Mouse (Mus musculus) kidney, embryonic 14.5 days (tissue): ENCODE results near the gene Sirt3. TPM values are rescaled to one million over a fixed set of nuclear protein-coding genes. Genes with fewer than 3 reads are reported as not detected.
A peak's percentile ranks its signal among the peaks of the same experiment; 100 is the strongest.

Experiments used
- ATAC-seq: fragments of 200-750 bp; cut with Nextera tagmentation; 2 replicates; pipeline ENCODE4 v1.8.0; 2017; ENCODE audit warnings: moderate number of reproducible peaks, mild to moderate bottlenecking, moderate TSS enrichment, moderate library complexity; ENCODE audit not compliant: low FRiP score, low TSS enrichment
- H3K27ac ChIP-seq: fragments of 300-500 bp; sonication (generic); 2 replicates; pipeline ENCODE4 v1.5.1; 2014; ENCODE audit warnings: low read depth, mild to moderate bottlenecking, low read length, moderate library complexity, mixed read lengths
- H3K27me3 ChIP-seq: fragments of 300-500 bp; sonication (generic); 2 replicates; pipeline ENCODE4 v1.6.1; 2014; ENCODE audit warnings: mild to moderate bottlenecking, low read length; ENCODE audit not compliant: control insufficient read depth, insufficient read depth
- H3K36me3 ChIP-seq: fragments of 300-500 bp; sonication (generic); 2 replicates; pipeline ENCODE4 v1.6.1; 2014; ENCODE audit warnings: low read length, mixed read lengths; ENCODE audit not compliant: control insufficient read depth, insufficient read depth
- H3K4me1 ChIP-seq: fragments of 300-500 bp; sonication (generic); 2 replicates; pipeline ENCODE4 v1.6.1; 2014; ENCODE audit warnings: low read length, mixed read lengths; ENCODE audit not compliant: control insufficient read depth, insufficient read depth
- H3K4me2 ChIP-seq: fragments of 300-500 bp; sonication (generic); replicated peaks from 2 replicates; pipeline ENCODE4 v1.6.1; 2014; ENCODE audit warnings: low read depth, mild to moderate bottlenecking, low read length
- H3K4me3 ChIP-seq: fragments of 300-500 bp; sonication (generic); 2 replicates; pipeline ENCODE4 v1.5.1; 2014; ENCODE audit warnings: mild to moderate bottlenecking, low read length
- H3K9ac ChIP-seq: fragments of 300-500 bp; sonication (generic); 2 replicates; pipeline ENCODE4 v1.6.1; 2014; ENCODE audit warnings: low read depth, mild to moderate bottlenecking, low read length, moderate library complexity
- H3K9me3 ChIP-seq: fragments of 300-500 bp; sonication (generic); 2 replicates; pipeline ENCODE4 v1.6.1; 2016; ENCODE audit warnings: low read length; ENCODE audit not compliant: control insufficient read depth
- WGBS: fragments of 180-500 bp; shearing (Covaris S2); extraction: QIAGEN DNeasy Blood & Tissue Kit; methylation state at CpG from one replicate; pipeline ENCODE4 v1.1.7; 2014; 5-methylcytosine and 5-hydroxymethylcytosine counted together
- polyA plus RNA-seq: library from polyadenylated mRNA; unstranded; fragments of >200 nt; fragmentation: Nextera tagmentation; extraction: Ambion mirVana; gene quantifications from 2 replicates; pipeline ENCODE4 v1.2.1, GENCODE M21; 2014

The Sirt3 gene
- polyA plus RNA-seq, 1 experiment from 2014 or later: 26.2 TPM

DNA sequence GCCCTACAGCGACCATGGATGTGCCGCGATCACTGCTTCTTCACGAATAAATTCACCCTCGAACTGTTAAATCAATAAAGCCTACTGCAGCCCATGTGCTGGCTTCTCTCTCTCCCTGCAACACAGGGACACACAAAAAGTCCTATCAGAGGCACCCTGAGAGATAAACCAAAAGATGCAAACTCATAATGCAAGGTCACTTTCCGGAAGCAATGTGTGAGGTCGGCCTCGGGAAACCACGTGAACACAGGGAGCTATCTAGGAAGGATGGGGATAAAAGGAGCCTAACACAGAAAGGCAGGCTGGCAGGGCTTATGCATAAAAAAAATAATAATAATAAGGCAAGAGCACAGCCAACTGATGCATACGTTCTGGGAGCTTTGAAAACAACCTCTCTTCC is 35.4 kb downstream of the Sirt3 start:
- no peak overlapping the region for H3K9ac ChIP-seq
- no peaks in the 10 kb centered on the region for H3K27me3 ChIP-seq
- H3K36me3 ChIP-seq: peaks cover 3% of the 10 kb centered on the region
- H3K9me3 ChIP-seq: no peaks in the 10 kb centered on the region
- no peak overlapping the region for H3K4me2 ChIP-seq
- no peak overlapping the region for H3K4me3 ChIP-seq
- 87% methylated on average over 10 of the region's 10 CpGs for WGBS
- no peaks in the 10 kb centered on the region for H3K4me1 ChIP-seq
- H3K27ac ChIP-seq: no peak overlapping the region
- no peak for ATAC-seq

DNA sequence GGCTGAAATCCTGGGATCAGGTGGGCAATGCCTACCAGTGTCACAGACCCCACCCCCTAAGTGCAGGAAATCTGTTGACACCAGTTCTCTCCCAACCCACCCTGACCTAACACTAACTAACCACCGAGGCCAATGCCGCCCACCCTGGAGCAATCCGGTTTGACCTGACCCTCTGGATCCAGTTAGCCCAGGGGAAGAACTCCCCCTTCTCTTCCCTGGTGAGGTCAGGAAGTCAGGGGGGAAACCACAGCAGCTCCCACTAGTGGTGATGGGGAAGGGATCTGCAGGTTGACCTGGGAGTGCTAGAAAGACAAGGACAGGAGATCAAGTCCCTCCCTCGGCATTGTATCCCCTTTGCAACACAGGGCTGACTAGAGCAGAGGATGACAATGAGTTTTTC is 36.4 kb downstream of the Sirt3 start:
- ATAC-seq: no peak
- H3K9ac ChIP-seq: no peak overlapping the region
- no peaks in the 10 kb centered on the region; the same call in 1 of the 2 replicates for H3K27me3 ChIP-seq
- WGBS: 64% methylated on average over 4 of the region's 4 CpGs
- no peak overlapping the region for H3K4me3 ChIP-seq
- no peaks in the 10 kb centered on the region for H3K36me3 ChIP-seq
- no peak overlapping the region for H3K27ac ChIP-seq
- H3K9me3 ChIP-seq: no peaks in the 10 kb centered on the region
- H3K4me2 ChIP-seq: no peak overlapping the region
- no peaks in the 10 kb centered on the region for H3K4me1 ChIP-seq

DNA sequence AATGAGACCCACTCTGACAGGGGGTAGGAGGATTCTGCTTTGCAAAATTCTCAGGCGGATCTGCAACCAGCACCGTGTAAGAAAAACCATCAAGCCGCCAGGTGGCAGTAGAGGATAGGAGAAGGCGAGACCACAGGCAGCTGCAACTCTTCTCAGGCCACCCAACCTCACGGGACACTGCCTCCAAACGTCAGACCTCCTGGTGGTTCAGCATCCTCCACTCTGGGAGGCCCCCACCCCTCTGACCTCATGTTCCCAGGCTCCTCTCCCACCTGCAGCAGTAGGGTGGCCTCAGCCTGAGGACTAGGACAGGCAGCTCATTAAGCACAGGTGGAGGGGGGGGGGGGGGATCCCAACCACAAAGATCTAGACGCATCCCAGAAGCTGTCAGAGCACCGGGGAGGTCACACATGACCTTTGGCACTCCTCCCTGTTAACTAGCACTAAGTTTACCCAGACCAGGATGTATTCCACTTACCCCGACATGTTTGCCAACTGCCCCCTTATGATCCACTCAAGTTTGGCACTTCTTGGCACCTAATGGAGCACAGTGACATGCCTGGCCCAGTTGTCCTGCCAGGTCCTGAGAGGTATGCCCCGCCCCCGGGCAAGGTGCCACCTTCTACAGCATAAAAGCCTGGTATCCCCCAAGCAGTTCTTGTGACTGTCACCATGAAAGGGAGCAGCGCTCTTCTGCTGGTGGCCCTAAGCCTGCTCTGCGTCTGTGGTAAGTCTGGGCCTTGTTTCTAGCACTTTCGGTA is 37.0 kb downstream of the Sirt3 start, which contains the start of gene Scgb1c1:
TSS of gene Scgb1c1 (plus strand) at position 643 of the 761 bp plus-strand sequence.
- no peak within 1 kb of the TSS for H3K4me3 ChIP-seq
- no peaks in the 10 kb centered on the region for H3K9me3 ChIP-seq
- WGBS: 32% methylated on average over 14 of the region's 14 CpGs
- ATAC-seq: peak; percentile 86
- H3K36me3 ChIP-seq: no peaks in the 10 kb centered on the region
- no peak within 1 kb of the TSS for H3K4me2 ChIP-seq
- no peaks in the 10 kb centered on the region for H3K4me1 ChIP-seq
- no peak within 1 kb of the TSS for H3K27ac ChIP-seq
- H3K9ac ChIP-seq: no peak within 1 kb of the TSS
- no peaks in the 10 kb centered on the region; the same call in 1 of the 2 replicates for H3K27me3 ChIP-seq

DNA sequence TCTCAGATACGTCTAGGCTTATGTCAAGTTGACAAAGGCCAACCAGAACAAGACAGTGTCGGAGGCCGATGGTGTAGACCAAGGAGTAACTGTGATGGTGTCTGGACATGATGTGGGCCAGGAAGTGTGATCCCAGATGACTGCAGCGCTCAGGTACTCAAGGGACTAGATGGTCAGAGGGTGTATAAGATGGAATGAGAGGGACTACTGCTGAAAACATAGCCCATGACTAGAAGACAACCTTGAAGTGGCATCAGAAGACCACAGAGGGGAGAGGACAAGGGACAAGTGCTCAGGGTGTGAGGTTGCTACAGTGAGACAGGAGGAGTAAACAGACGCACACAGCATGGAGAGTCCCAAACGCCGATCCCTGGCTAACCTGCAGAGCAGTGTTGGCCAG is 38.3 kb downstream of the Sirt3 start:
- no peaks in the 10 kb centered on the region; the same call in 1 of the 2 replicates for H3K27me3 ChIP-seq
- WGBS: 79% methylated on average over 7 of the region's 7 CpGs

DNA sequence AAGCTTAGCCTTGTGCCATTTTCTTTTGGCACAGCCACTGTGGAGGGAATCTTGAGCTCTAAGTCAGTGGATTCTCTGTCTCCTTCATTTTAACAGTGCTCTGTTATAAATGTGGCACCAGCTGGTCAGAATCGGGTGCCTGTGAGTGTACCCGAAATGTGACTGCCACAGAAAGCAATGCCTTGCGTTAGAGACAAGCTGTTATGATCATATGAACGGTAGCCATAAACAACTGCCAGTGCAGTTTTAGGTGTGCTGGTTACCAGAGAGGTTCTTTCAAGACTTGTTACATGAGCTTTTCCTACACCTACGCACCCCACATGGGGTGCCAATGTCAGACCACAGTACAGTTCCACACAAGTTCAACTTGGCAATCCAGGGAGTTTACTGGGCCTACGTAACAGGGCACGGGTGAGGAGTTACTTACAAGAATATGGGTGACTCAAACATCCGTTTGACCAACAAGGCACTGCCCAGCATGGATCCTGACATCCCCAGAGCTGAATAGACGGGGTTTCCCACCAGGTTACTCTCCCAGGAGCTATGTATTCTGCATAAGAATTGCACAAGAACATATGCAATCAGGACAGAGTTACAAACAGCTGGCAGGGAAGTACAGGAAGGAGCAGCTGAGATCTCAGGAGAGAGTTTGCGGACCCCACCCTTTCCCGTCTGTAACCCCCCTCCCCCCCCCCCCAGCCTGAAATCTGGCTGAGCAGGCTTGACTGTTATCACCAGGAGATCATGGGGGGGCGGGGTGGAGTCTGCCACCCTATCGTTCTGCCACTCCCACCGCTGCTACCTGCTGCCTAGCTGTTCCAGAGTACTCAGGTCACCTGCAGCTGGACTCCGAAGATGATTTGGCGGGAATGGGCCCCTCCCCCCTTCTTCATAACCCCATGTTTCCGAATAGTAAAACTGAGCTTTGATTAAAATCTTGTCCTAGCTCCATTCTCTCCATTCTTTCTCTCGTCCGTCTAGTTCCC is 41.1 kb downstream of the Sirt3 start:
- Histone ChIP-seq H3K9me3 (no peaks in the 10 kb centered on the region), H3K4me2 (no peak overlapping the region), H3K27me3 (no peaks in the 10 kb centered on the region; the same call in 1 of the 2 replicates), H3K9ac (no peak overlapping the region), H3K27ac (no peak overlapping the region), H3K36me3 (no peaks in the 10 kb centered on the region), H3K4me1 (no peaks in the 10 kb centered on the region), H3K4me3 (no peak overlapping the region)
- no peak for ATAC-seq
- 37% methylated on average over 19 of the region's 19 CpGs for WGBS

More for the DNA sequence above, 38.3 kb downstream of the Sirt3 start:
- Histone ChIP-seq H3K36me3 (no peaks in the 10 kb centered on the region), H3K27ac (no peak overlapping the region), H3K4me2 (no peak overlapping the region), H3K9me3 (no peaks in the 10 kb centered on the region), H3K4me3 (no peak overlapping the region), H3K4me1 (no peaks in the 10 kb centered on the region), H3K9ac (no peak overlapping the region)
- no peak for ATAC-seq

DNA sequence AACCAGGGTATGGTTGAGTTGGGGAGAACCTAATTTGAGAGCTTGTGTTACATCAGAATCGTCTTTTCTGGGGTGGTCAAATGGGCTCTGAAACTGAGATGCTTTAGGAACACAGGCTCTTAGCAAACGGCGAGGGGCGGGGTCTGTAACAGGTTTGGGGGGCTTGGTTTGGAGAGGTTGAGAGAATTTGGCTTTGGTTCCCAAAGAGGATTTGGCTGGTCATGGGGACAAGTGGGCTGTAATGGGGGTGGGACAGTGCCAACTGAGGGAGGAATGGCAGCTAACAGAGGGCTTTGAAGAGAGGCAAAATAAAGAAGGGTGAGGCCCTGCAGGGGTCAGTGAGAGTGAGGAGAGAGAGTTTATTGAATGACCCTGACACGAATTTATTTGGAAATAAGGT is 42.6 kb downstream of the Sirt3 start:
- Histone ChIP-seq H3K9me3 (no peaks in the 10 kb centered on the region), H3K27me3 (no peaks in the 10 kb centered on the region; the same call in 1 of the 2 replicates), H3K36me3 (no peaks in the 10 kb centered on the region), H3K9ac (no peak overlapping the region), H3K4me3 (no peak overlapping the region), H3K27ac (no peak overlapping the region), H3K4me2 (no peak overlapping the region), H3K4me1 (no peaks in the 10 kb centered on the region)
- WGBS: 50% methylated on average over 5 of the region's 5 CpGs
- no peak for ATAC-seq

DNA sequence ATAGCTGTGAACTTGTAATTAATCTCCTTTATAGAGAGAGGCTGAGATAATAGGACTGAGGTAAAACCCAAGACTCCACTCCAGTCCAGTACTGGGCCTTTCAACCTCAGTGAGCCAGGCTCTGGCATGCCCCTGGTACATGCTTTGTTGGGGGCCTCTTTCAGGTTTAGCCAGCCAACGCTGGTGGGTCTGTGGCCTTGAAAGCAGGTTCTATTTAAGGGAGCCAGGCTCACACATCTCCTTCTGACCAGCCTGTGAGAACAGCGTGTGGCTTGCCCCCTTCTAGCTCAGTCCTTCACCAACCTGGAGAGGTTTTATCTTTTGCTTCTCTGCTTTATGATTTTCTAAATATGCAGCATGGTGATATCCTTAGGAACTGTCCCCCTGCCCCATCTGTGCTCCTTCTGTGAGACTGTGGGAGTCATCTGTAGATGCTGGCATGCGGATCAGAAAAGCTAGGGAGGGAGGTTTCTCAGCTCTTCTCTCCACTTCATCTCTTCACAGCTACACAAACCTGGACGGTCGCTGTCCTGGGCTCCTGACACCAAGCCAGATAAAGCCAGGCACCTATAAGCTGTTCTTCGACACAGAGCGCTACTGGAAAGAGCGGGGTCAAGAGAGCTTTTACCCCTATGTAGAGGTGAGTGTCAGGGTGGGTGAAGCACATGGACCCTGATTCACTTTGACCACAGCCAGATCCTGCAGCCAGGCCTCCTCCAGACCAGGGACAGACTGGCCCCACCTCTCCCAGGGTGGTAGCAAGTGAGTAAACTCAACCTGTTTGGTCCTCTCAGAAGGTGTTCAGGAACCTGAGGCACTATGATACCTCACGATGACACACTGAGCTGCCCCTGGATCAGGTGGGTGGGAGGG is 45.6 kb downstream of the Sirt3 start:
- ATAC-seq: no peak
- H3K36me3 ChIP-seq: no peaks in the 10 kb centered on the region

DNA sequence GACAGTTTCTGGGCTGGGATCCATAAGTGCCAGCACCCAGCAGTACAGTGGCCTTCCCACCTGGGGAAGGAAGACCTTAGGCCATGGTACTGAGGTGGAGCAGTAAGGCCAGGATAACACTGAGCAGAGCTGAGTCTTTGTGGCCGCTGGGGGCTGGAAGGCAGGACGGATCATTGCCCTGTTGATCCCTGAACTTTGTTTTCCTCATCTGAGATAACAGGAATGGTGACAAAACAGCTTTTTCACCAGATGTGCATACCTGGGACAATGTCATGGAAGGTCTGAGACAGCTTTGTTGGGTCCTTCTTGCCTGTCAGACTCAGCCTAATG is 46.4 kb downstream of the Sirt3 start:
- no peak for ATAC-seq
- Histone ChIP-seq H3K4me3 (no peak overlapping the region), H3K9ac (no peak overlapping the region), H3K27me3 (no peaks in the 10 kb centered on the region; the same call in 1 of the 2 replicates), H3K36me3 (no peaks in the 10 kb centered on the region), H3K27ac (no peak overlapping the region), H3K4me2 (no peak overlapping the region), H3K9me3 (no peaks in the 10 kb centered on the region), H3K4me1 (no peaks in the 10 kb centered on the region)
- 83% methylated on average over 2 of the region's 2 CpGs for WGBS

More for the DNA sequence above, 45.6 kb downstream of the Sirt3 start:
- Histone ChIP-seq H3K27ac (no peak overlapping the region), H3K9me3 (no peaks in the 10 kb centered on the region), H3K27me3 (no peaks in the 10 kb centered on the region; the same call in 1 of the 2 replicates), H3K4me3 (no peak overlapping the region), H3K9ac (no peak overlapping the region), H3K4me2 (no peak overlapping the region), H3K4me1 (no peaks in the 10 kb centered on the region)
- WGBS: 82% methylated on average over 9 of the region's 9 CpGs
